Mouse (Mus musculus): ENCODE data around the gene Gm27179. TPM values are rescaled to one million over a fixed set of nuclear protein-coding genes. Genes with fewer than 3 reads are reported as not detected.
"Not testable (repeated sequence)": the region's sequence is repeated elsewhere in the genome, so short reads cannot be mapped to it uniquely, and the experiment has no call there.

Gene Gm27179
- polyA plus RNA-seq (2012; rRNA removed) = 0.05 and 0.35 TPM in 2 replicates

DNA sequence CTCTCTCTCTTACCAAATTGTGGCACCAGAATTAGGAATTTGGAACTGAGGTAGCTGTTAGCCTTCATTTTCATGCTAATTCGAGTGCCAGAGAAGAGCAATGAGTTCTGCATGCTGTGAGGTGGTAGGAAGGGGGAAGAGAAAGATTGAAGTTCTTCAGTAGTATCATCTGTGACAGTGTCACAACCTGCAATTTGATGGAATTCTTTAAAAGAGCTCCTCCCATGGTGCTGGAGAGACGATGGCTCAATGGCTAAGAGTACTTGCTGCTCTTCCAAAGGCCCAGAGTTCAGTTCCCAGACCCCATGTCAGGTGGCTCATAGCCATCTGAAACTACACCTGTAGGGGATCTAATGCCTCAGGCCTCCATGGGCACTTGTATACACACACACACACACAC lies at the start of gene Gm27179:
Gene Gm27179 (minus strand): TSS at position 101 of the 400 bp plus-strand sequence.
- WGBS = no CpG with 5 or more reads among the region's 2 CpGs
- not testable (repeated sequence) for H3K4me3 ChIP-seq (ENCODE audit: low read depth, low read length); H3K4me1 ChIP-seq (ENCODE audit: control insufficient read depth, insufficient read depth, insufficient read length, low read length); H3K36me3 ChIP-seq (ENCODE audit: control insufficient read depth, insufficient read depth, low read length); H3K27ac ChIP-seq (ENCODE audit: insufficient read depth, low read depth, low read length); H3K27me3 ChIP-seq (ENCODE audit: control insufficient read depth, insufficient read depth, low read length)

DNA sequence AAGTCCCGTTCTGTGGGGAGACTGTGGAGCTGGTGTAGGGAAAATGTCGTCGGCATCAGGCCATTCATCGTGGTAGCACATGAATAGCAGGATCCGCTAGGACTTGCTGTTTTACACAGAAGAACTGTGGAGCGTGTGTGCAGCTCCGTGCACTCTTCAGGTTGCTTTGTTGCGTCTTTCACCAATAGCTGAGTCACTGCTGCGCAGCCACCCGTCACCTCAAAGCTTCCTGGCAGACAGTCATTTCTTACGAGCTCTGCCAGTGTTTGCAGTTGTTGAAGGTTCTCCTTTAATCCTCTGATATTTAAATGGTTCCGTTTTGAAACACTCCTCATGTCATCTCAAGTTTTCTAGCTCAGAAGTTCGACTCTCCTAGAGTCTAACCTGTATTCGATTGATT lies 45.2 kb upstream of the Gm27179 start:
- H3K36me3 ChIP-seq (ENCODE audit: control insufficient read depth, insufficient read depth, low read length); H3K27ac ChIP-seq (ENCODE audit: insufficient read depth, low read depth, low read length); H3K27me3 ChIP-seq (ENCODE audit: control insufficient read depth, insufficient read depth, low read length); H3K4me1 ChIP-seq (ENCODE audit: control insufficient read depth, insufficient read depth, insufficient read length, low read length); H3K4me3 ChIP-seq (ENCODE audit: low read depth, low read length): not testable (repeated sequence)
- WGBS = no CpG with 5 or more reads among the region's 14 CpGs

DNA sequence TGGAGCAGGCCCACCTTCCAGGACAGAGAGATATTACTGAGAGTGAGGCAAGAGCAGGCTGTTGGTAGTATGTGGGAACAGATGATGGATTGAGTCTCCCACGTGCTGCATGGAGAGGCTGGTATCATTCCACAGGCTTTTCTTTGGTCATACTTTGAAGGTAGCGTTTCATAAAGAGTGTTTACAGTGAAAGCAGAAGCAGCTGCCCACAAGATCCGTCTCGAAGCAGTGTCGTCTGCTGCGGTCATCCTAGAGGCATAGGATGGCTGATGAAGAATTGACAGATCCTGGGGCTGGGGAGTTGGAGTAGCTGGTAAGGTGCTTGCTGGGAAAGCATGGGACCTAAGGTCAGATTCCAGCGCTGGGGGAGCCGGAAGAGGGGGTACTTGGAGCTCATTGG lies 44.5 kb upstream of the Gm27179 start:
- not testable (repeated sequence) for H3K36me3 ChIP-seq (ENCODE audit: control insufficient read depth, insufficient read depth, low read length); H3K27me3 ChIP-seq (ENCODE audit: control insufficient read depth, insufficient read depth, low read length); H3K27ac ChIP-seq (ENCODE audit: insufficient read depth, low read depth, low read length); H3K4me1 ChIP-seq (ENCODE audit: control insufficient read depth, insufficient read depth, insufficient read length, low read length); H3K4me3 ChIP-seq (ENCODE audit: low read depth, low read length)
- WGBS = no CpG with 5 or more reads among the region's 8 CpGs

DNA sequence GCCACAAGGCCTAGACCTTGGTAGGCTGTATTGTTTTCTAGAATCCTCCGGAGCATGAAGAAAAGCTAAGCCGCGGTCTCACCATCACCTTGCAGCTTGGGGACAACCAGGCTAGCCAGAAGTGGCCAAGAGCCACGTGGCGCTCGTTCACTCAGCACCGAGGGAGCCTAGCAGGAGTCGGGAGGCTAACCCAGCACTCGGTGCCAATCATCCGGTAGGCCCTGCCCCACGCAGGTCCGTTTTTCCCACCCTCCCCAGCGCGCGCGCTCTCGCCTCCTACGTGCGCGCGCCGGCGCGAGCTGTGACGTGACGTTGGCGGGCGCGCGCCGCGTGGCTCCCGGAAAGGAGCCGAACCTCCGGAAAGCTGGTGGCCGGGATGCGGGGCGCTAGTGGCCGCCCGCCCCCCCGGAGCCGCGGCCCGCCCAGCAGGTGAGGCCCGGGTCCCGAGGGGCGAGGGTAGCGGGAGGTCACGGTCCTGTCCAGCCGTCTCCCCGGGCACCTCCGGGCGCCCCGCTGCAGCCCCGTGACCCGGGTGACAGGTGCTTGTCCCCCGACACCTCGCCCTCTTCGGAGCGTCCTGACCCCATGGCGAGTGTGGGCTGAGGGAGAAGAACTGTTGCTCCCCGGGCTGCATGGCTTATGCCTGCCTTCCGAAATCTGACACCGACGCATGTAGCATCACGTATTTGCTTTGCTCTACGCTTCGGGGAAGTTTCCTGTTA lies 42.9 kb upstream of the Gm27179 start, which contains the start of gene Entpd4b:
Gene Entpd4b (plus strand): TSS at position 315 of the 722 bp plus-strand sequence.
- no CpG with 5 or more reads among the region's 68 CpGs for WGBS
- not testable (repeated sequence) for H3K36me3 ChIP-seq (ENCODE audit: control insufficient read depth, insufficient read depth, low read length); H3K4me3 ChIP-seq (ENCODE audit: low read depth, low read length); H3K4me1 ChIP-seq (ENCODE audit: control insufficient read depth, insufficient read depth, insufficient read length, low read length); H3K27ac ChIP-seq (ENCODE audit: insufficient read depth, low read depth, low read length); H3K27me3 ChIP-seq (ENCODE audit: control insufficient read depth, insufficient read depth, low read length)

DNA sequence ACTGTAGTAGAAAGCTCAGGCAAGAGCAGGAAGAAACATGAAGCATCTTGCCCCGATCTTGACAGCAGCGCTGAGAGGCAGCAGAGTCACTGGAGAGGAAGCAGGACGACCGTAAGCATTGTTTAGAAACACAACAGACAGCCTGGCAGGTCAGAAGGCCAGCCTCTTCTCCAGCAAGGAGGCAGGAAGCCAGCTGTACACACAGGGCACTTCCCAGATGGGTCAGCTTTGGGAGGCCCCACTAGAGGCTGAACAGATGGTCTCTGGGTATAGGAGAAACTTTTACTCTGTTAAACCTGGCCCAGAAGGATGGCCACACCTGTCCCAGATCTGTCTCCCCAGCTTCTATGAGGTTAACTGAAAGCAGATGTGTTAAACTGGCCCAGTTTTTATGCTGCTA lies 35.0 kb upstream of the Gm27179 start:
- no CpG with 5 or more reads among the region's 4 CpGs for WGBS
- H3K27ac ChIP-seq (ENCODE audit: insufficient read depth, low read depth, low read length) = not testable (repeated sequence)

DNA sequence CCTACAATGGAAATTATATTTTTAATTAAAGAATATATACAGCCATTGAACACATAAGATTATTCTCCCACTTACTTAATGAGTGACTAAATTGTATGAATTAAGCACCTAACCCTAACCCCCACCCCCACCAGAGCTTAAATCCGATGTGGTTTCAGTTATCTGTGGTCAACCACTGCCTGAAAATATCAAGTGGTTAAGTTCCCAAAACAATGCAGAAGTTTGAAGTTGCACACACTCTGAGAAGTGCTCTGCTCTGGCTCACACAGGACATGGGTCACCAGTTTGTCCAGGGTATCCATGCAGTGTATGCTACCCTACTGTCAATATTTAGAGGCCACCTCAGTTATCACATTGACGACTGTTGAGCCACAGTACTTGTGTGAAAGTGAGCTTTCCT lies 32.7 kb upstream of the Gm27179 start:
- not testable (repeated sequence) for H3K36me3 ChIP-seq (ENCODE audit: control insufficient read depth, insufficient read depth, low read length); H3K4me3 ChIP-seq (ENCODE audit: low read depth, low read length); H3K4me1 ChIP-seq (ENCODE audit: control insufficient read depth, insufficient read depth, insufficient read length, low read length); H3K27ac ChIP-seq (ENCODE audit: insufficient read depth, low read depth, low read length); H3K27me3 ChIP-seq (ENCODE audit: control insufficient read depth, insufficient read depth, low read length)
- WGBS = no CpG with 5 or more reads among the region's 2 CpGs

More for the DNA sequence above, 35.0 kb upstream of the Gm27179 start:
- H3K4me1 ChIP-seq (ENCODE audit: control insufficient read depth, insufficient read depth, insufficient read length, low read length); H3K27me3 ChIP-seq (ENCODE audit: control insufficient read depth, insufficient read depth, low read length); H3K4me3 ChIP-seq (ENCODE audit: low read depth, low read length); H3K36me3 ChIP-seq (ENCODE audit: control insufficient read depth, insufficient read depth, low read length): not testable (repeated sequence)

DNA sequence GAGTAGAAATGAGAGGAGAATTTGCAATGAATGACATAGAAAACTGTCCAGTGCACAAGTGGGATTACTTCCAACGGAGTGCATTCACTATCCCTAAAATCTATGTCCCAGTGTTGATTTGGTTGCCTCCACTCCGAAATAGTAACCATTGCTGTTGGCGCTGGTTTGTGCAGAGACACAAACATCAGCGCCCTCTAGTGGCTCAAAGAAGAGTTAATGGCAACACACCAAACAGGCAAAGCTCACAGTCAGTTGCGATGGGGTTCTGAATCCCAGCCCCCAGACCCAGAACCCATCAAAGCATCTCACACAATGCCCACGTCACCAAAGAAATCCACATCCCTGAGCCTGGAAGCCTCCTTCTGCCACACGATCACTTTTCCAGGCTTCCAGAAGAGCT lies 31.7 kb upstream of the Gm27179 start:
- H3K4me3 ChIP-seq (ENCODE audit: low read depth, low read length); H3K36me3 ChIP-seq (ENCODE audit: control insufficient read depth, insufficient read depth, low read length); H3K27me3 ChIP-seq (ENCODE audit: control insufficient read depth, insufficient read depth, low read length); H3K27ac ChIP-seq (ENCODE audit: insufficient read depth, low read depth, low read length); H3K4me1 ChIP-seq (ENCODE audit: control insufficient read depth, insufficient read depth, insufficient read length, low read length): not testable (repeated sequence)
- no CpG with 5 or more reads among the region's 7 CpGs for WGBS

DNA sequence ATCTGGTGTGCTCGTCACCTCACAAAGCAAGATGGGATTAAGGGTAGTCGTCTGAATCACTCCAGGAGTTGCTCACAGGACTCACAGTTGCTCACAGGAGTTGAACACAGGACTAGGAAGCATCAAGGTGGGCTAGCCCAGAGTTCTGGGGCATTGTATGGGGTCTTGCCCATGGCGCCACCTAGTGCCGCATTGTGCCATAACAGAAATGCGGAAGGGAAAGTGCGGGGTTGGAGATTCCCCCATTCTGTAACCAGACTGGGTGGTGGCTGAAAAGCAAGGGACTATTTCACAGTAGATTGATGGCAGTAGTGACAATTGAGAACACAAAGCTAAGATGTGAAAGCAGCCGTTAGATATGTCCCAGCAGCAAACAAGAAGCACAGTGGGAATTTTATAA lies 30.3 kb upstream of the Gm27179 start:
- H3K36me3 ChIP-seq (ENCODE audit: control insufficient read depth, insufficient read depth, low read length); H3K4me1 ChIP-seq (ENCODE audit: control insufficient read depth, insufficient read depth, insufficient read length, low read length); H3K27me3 ChIP-seq (ENCODE audit: control insufficient read depth, insufficient read depth, low read length); H3K4me3 ChIP-seq (ENCODE audit: low read depth, low read length); H3K27ac ChIP-seq (ENCODE audit: insufficient read depth, low read depth, low read length): not testable (repeated sequence)
- no CpG with 5 or more reads among the region's 7 CpGs for WGBS

DNA sequence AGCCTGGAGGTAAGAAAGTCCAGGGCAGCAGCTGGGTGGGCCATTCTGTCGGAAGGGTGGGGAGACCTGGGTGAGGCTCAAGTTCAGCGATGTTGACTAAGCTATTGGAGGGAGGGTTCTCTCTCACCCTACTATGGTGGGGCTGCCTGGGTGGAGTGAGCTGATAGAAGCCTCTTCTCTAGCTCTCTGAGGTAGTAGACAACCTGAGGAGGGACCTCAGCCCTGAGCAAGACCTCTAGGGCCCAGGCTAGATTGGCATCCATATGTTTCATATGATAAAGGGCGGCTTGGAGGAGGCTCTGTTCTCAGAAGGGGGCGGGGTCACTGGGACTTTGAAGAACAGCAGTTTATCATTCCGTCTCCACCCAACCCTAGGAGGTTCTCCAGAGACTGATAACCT lies 27.8 kb upstream of the Gm27179 start:
- H3K4me1 ChIP-seq (ENCODE audit: control insufficient read depth, insufficient read depth, insufficient read length, low read length); H3K36me3 ChIP-seq (ENCODE audit: control insufficient read depth, insufficient read depth, low read length); H3K27me3 ChIP-seq (ENCODE audit: control insufficient read depth, insufficient read depth, low read length); H3K4me3 ChIP-seq (ENCODE audit: low read depth, low read length); H3K27ac ChIP-seq (ENCODE audit: insufficient read depth, low read depth, low read length): not testable (repeated sequence)
- WGBS = no CpG with 5 or more reads among the region's 5 CpGs

DNA sequence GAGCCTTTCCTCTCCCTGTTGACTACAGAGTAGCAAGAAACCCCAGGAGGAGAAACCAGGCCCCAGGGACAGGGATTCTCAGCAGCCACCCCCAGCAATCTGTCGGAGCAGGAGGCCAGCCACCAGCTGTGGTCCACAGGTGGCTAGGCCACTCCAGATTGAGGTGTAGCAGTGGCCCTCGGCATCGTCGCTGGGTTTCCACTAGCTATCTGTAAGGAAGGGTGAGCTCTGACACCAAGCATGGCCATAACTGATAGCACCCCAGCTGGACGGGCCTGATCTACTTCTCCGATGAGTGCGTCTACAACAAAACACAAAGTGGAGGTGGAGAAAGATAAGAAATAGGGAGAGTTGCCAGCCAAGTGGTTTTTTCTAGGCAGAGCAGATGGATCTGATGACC lies 24.2 kb upstream of the Gm27179 start:
- H3K27me3 ChIP-seq (ENCODE audit: control insufficient read depth, insufficient read depth, low read length); H3K27ac ChIP-seq (ENCODE audit: insufficient read depth, low read depth, low read length); H3K36me3 ChIP-seq (ENCODE audit: control insufficient read depth, insufficient read depth, low read length); H3K4me1 ChIP-seq (ENCODE audit: control insufficient read depth, insufficient read depth, insufficient read length, low read length); H3K4me3 ChIP-seq (ENCODE audit: low read depth, low read length): not testable (repeated sequence)
- WGBS = no CpG with 5 or more reads among the region's 7 CpGs

DNA sequence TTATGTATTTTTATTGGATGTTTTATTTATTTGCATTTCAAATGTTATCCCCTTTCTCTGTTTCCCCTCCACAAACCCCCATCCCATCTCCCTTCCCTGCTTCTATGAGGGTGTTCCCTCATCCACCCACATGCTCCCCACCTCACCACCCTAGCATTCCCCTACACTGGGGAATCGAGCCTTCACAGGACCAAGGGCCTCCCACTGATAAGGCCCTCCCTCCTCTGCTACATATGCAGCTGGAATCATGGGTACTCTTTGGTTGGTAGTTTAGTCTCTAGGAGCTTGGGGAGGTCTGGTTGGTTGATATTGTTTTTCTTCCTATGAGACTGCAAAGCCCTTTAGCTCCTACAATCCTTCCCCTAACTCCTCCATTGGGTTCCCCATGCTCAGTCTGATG lies 13.9 kb upstream of the Gm27179 start:
- not testable (repeated sequence) for H3K36me3 ChIP-seq (ENCODE audit: control insufficient read depth, insufficient read depth, low read length); H3K27me3 ChIP-seq (ENCODE audit: control insufficient read depth, insufficient read depth, low read length); H3K4me1 ChIP-seq (ENCODE audit: control insufficient read depth, insufficient read depth, insufficient read length, low read length); H3K27ac ChIP-seq (ENCODE audit: insufficient read depth, low read depth, low read length); H3K4me3 ChIP-seq (ENCODE audit: low read depth, low read length)
- no CpG with 5 or more reads among the region's 1 CpGs for WGBS

DNA sequence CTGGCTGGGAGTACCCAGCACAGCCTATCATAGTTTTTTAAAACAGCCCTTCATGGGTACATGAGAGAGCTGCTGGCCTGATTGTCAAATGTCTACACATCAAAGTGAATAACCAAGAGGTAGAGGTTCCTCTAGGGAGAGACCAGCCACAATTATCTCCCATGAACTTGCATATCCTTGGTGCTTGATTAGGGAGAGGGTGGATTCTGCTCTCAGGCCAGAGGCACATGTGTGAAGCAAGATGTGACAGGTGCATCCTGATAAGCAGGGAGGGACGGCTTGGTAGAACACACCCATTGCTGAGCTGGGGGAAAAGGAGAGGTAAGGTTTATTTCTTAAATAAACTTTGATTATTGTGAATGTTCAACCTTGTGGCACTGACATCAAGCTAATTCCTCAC lies 10.7 kb upstream of the Gm27179 start:
- H3K4me3 ChIP-seq (ENCODE audit: low read depth, low read length); H3K27me3 ChIP-seq (ENCODE audit: control insufficient read depth, insufficient read depth, low read length); H3K36me3 ChIP-seq (ENCODE audit: control insufficient read depth, insufficient read depth, low read length); H3K27ac ChIP-seq (ENCODE audit: insufficient read depth, low read depth, low read length); H3K4me1 ChIP-seq (ENCODE audit: control insufficient read depth, insufficient read depth, insufficient read length, low read length): not testable (repeated sequence)
- no CpG with 5 or more reads among the region's 1 CpGs for WGBS

Data from small intestine, adult 2 months (tissue).